Mouse (Mus musculus) MEL (cell line): Measurements from ENCODE around the gene Rnf145. TPM values are rescaled to one million over a fixed set of nuclear protein-coding genes. Genes with fewer than 3 reads are reported as not detected.

Experiments used
- DNase-seq: peaks from one replicate; pipeline ENCODE4 v3.0.0; 2011; ENCODE audit warnings: low read depth, low spot score
- H3K27ac ChIP-seq: 2 replicates; pipeline ENCODE4 v1.5.1; 2012; ENCODE audit warnings: low read depth, mild to moderate bottlenecking, control low read depth, low read length, moderate library complexity; ENCODE audit not compliant: control insufficient read depth
- H3K27me3 ChIP-seq, 2 experiments: fragments of 150-350 bp in 1 of 2; sonication (generic) in 1 of 2; 2 replicates each; pipeline ENCODE4 v1.6.1; 2012; ENCODE audit warnings: low read length in 2 of 2, mild to moderate bottlenecking in 2 of 2, improper control_type of control experiment in 1 of 2, moderate library complexity in 1 of 2; ENCODE audit not compliant: insufficient read depth in 2 of 2, control insufficient read depth in 1 of 2
- H3K36me3 ChIP-seq, 2 experiments: 2 replicates each; pipeline ENCODE4 v1.6.1; 2012 to 2014; ENCODE audit warnings: low read length in 2 of 2, improper control_type of control experiment in 1 of 2, inconsistent platforms in 1 of 2, mild to moderate bottlenecking in 1 of 2; ENCODE audit not compliant: insufficient read depth in 2 of 2, control insufficient read depth in 1 of 2
- H3K4me1 ChIP-seq, 2 experiments: fragments of 150-350 bp in 1 of 2; sonication (generic) in 1 of 2; 2 replicates each; pipeline ENCODE4 v1.6.1; 2012; ENCODE audit warnings: low read length in 2 of 2, improper control_type of control experiment in 1 of 2, mild to moderate bottlenecking in 1 of 2; ENCODE audit not compliant: insufficient read depth in 2 of 2, control insufficient read depth in 1 of 2
- H3K4me3 ChIP-seq, 2 experiments: fragments of 150-350 bp in 1 of 2; sonication (generic) in 1 of 2; 2 replicates each; pipeline ENCODE4 v1.5.1; 2012; ENCODE audit warnings: low read depth in 2 of 2, low read length in 2 of 2, mild to moderate bottlenecking in 2 of 2, moderate library complexity in 2 of 2, control low read depth in 1 of 2, improper control_type of control experiment in 1 of 2; ENCODE audit not compliant: control insufficient read depth in 1 of 2, insufficient read depth in 1 of 2
- H3K79me2 ChIP-seq: 2 replicates; pipeline ENCODE4 v1.6.1; 2012; ENCODE audit warnings: mild to moderate bottlenecking, low read length, moderate library complexity; ENCODE audit not compliant: control insufficient read depth, poor library complexity, insufficient read depth
- H3K9ac ChIP-seq: 2 replicates; pipeline ENCODE4 v1.6.1; 2012; ENCODE audit warnings: low read depth, mild to moderate bottlenecking, control low read depth, low read length, moderate library complexity; ENCODE audit not compliant: control insufficient read depth, poor library complexity, severe bottlenecking
- H3K9me3 ChIP-seq: fragments of 150-350 bp; sonication (generic); replicated peaks from 2 replicates; pipeline ENCODE4 v1.6.1; 2012; ENCODE audit warnings: mild to moderate bottlenecking, low read length, improper control_type of control experiment, moderate library complexity; ENCODE audit not compliant: insufficient read depth
- BHLHE40 ChIP-seq: IDR thresholded peaks from 2 replicates; pipeline ENCODE4 v1.6.1; 2012; ENCODE audit warnings: low read depth, mild to moderate bottlenecking, inconsistent platforms, low read length, improper control_type of control experiment, borderline replicate concordance
- CHD1 ChIP-seq: IDR thresholded peaks from 2 replicates; pipeline ENCODE4 v1.6.1; 2012; ENCODE audit warnings: low read depth, mild to moderate bottlenecking, inconsistent platforms, low read length, improper control_type of control experiment
- CHD2 ChIP-seq: IDR thresholded peaks from 2 replicates; pipeline ENCODE4 v1.6.1; 2011; ENCODE audit warnings: low read length, improper control_type of control experiment
- EP300 ChIP-seq, 2 experiments: IDR thresholded peaks; 2 replicates each; pipeline ENCODE4 v1.6.1; 2011; ENCODE audit warnings: improper control_type of control experiment in 2 of 2, low read length in 2 of 2, low read depth in 1 of 2, mild to moderate bottlenecking in 1 of 2
- ETS1 ChIP-seq: IDR thresholded peaks from 2 replicates; pipeline ENCODE4 v1.6.1; 2012; ENCODE audit warnings: low read depth, mild to moderate bottlenecking, inconsistent platforms, low read length, improper control_type of control experiment, moderate library complexity
- HCFC1 ChIP-seq: IDR thresholded peaks from 2 replicates; pipeline ENCODE4 v1.6.1; 2012; ENCODE audit warnings: low read depth, mild to moderate bottlenecking, inconsistent platforms, low read length, improper control_type of control experiment, moderate library complexity
- JUND ChIP-seq: IDR thresholded peaks from 2 replicates; pipeline ENCODE4 v1.6.1; 2011; ENCODE audit warnings: low read depth, mild to moderate bottlenecking, improper control_type of control experiment, low read length
- KAT2A ChIP-seq: conservative IDR thresholded peaks from 2 replicates; pipeline ENCODE4 v1.6.1; 2012; ENCODE audit warnings: low read depth, low read length, improper control_type of control experiment, inconsistent platforms
- MAFK ChIP-seq: IDR thresholded peaks from 2 replicates; pipeline ENCODE4 v1.6.1; 2011; ENCODE audit warnings: low read depth, mild to moderate bottlenecking, low read length, improper control_type of control experiment, borderline replicate concordance
- MAX ChIP-seq: IDR thresholded peaks from 2 replicates; pipeline ENCODE4 v1.6.1; 2011; ENCODE audit warnings: low read length, improper control_type of control experiment
- MAZ ChIP-seq: IDR thresholded peaks from 2 replicates; pipeline ENCODE4 v1.6.1; 2012; ENCODE audit warnings: low read depth, mild to moderate bottlenecking, inconsistent platforms, low read length, improper control_type of control experiment
- MXI1 ChIP-seq: IDR thresholded peaks from 2 replicates; pipeline ENCODE4 v1.6.1; 2011; ENCODE audit warnings: mild to moderate bottlenecking, low read depth, low read length, improper control_type of control experiment
- MYB ChIP-seq: IDR thresholded peaks from 2 replicates; pipeline ENCODE4 v1.6.1; 2011; ENCODE audit warnings: mild to moderate bottlenecking, low read depth, low read length, improper control_type of control experiment
- MYC ChIP-seq: IDR thresholded peaks from 2 replicates; pipeline ENCODE4 v1.6.1; 2011; ENCODE audit warnings: low read depth, mild to moderate bottlenecking, low read length, improper control_type of control experiment, moderate library complexity
- NELFE ChIP-seq: IDR thresholded peaks from 2 replicates; pipeline ENCODE4 v1.6.1; 2011; ENCODE audit warnings: low read depth, low read length, improper control_type of control experiment
- POLR2A ChIP-seq, 2 experiments: IDR thresholded peaks; 2 replicates each; pipeline ENCODE4 v1.6.1; 2011 to 2012; ENCODE audit warnings: low read length in 2 of 2, mild to moderate bottlenecking in 2 of 2, control low read depth in 1 of 2, improper control_type of control experiment in 1 of 2, low read depth in 1 of 2, moderate library complexity in 1 of 2; ENCODE audit not compliant: control insufficient read depth in 1 of 2, insufficient read depth in 1 of 2, poor library complexity in 1 of 2
- POLR2AphosphoS2 ChIP-seq: IDR thresholded peaks from 2 replicates; pipeline ENCODE4 v1.6.1; 2011; ENCODE audit warnings: low read length, improper control_type of control experiment
- RAD21 ChIP-seq: IDR thresholded peaks from 2 replicates; pipeline ENCODE4 v1.6.1; 2011; ENCODE audit warnings: mild to moderate bottlenecking, low read depth, low read length, improper control_type of control experiment
- RCOR1 ChIP-seq: IDR thresholded peaks from 2 replicates; pipeline ENCODE4 v1.6.1; 2012; ENCODE audit warnings: low read depth, mild to moderate bottlenecking, inconsistent platforms, low read length, improper control_type of control experiment
- SIN3A ChIP-seq: IDR thresholded peaks from 2 replicates; pipeline ENCODE4 v1.6.1; 2012; ENCODE audit warnings: low read length, improper control_type of control experiment, inconsistent platforms
- TAL1 ChIP-seq: IDR thresholded peaks from 2 replicates; pipeline ENCODE4 v1.6.1; 2012; ENCODE audit warnings: mild to moderate bottlenecking, inconsistent platforms, low read length, moderate library complexity, mixed read lengths
- TCF12 ChIP-seq: IDR thresholded peaks from 2 replicates; pipeline ENCODE4 v1.6.1; 2014; ENCODE audit warnings: low read depth, mild to moderate bottlenecking, inconsistent platforms, low read length, improper control_type of control experiment, moderate library complexity
- USF1 ChIP-seq: IDR thresholded peaks from 2 replicates; pipeline ENCODE4 v1.6.1; 2014; ENCODE audit warnings: low read depth, mild to moderate bottlenecking, inconsistent platforms, low read length, improper control_type of control experiment, moderate library complexity
- ZC3H11A ChIP-seq: IDR thresholded peaks from 2 replicates; pipeline ENCODE4 v1.6.1; 2012; ENCODE audit warnings: low read depth, mild to moderate bottlenecking, inconsistent platforms, low read length, improper control_type of control experiment
- ZKSCAN1 ChIP-seq: IDR thresholded peaks from 2 replicates; pipeline ENCODE4 v1.6.1; 2012; ENCODE audit warnings: low read depth, mild to moderate bottlenecking, inconsistent platforms, low read length, improper control_type of control experiment, moderate library complexity
- ZMIZ1 ChIP-seq: IDR thresholded peaks from 2 replicates; pipeline ENCODE4 v1.6.1; 2012; ENCODE audit warnings: low read depth, mild to moderate bottlenecking, inconsistent platforms, low read length, improper control_type of control experiment, moderate library complexity
- ZNF384 ChIP-seq: IDR thresholded peaks from 2 replicates; pipeline ENCODE4 v1.6.1; 2012; ENCODE audit warnings: low read depth, mild to moderate bottlenecking, inconsistent platforms, low read length, improper control_type of control experiment
- polyA plus RNA-seq, 2 experiments: library from polyadenylated mRNA; stranded (reverse) in 1 of 2; unstranded in 1 of 2; fragments of >175 nt in 1 of 2; fragments of >200 nt in 1 of 2; gene quantifications; 2 replicates each; pipeline versions ENCODE4 v1.2.1 to v1.2.4; 2012; ENCODE audit warnings: low replicate concordance in 2 of 2, low read depth in 1 of 2; ENCODE audit not compliant: insufficient read length in 2 of 2, insufficient read depth in 1 of 2, missing spikeins in 1 of 2
- total RNA-seq: library from RNA; depleted of rRNA; stranded (reverse); fragments of 300-350 nt; gene quantifications from 2 replicates; pipeline ENCODE4 v1.2.3, GENCODE M21; 2012

The Rnf145 gene
- total and polyA plus RNA-seq, 3 experiments, result 73.5 to 94.1 TPM; not detected in 1

DNA sequence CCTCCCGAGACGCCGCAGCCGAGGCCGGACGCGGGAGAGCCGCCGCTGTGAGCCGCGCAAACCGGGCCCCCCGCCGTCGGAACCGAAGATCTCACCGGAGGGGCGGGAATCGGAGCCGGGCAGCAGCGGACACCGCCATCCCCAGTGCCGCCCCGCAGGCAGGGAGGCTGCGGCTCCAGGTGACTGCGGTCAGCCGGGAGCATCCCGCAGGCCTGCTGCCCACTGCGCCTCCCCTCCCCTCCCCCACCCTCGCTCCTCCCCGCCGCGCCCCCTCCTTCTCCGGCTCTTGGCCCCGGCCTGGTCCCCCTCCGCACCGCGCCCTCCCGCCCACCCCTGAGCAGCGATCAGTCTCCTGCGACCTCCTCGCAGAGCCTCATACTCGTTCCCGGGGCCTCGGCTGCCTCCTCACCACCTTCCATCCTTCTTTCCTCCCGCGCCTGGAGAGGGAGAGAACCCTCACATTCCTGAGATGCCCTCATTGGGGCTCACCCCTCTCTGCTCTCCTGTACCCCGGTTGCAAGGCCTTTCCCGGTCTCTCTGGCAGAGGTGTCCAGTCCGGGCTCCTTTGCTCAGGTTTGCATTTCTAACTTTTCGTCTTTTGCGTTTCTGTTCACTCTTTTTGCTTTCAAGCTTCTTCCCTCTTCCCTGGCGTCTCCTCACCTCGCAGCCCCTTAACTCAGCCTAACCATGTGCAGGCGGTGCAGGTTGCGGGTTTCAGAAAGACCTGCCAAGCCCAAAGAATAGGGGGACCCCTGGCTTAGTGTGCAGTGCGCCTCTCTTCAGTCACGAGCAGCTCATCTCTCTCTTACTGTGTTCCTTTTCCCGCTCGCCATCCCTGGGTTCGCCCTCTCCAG, 559 bp downstream of the Rnf145 start:
- Histone ChIP-seq H3K36me3 (peaks cover 11 to 32% of the 10 kb centered on the region in 2 experiments), H3K9ac (peak overlapping the region; percentile 81), H3K79me2 (peaks cover 49% of the 10 kb centered on the region), H3K27me3 (no peaks in the 10 kb centered on the region), H3K9me3 (no peaks in the 10 kb centered on the region), H3K27ac (peak overlapping the region; percentile 96), H3K4me1 (peaks cover 10 to 24% of the 10 kb centered on the region in 2 experiments), H3K4me3 (peak overlapping the region; percentile 64 to 96)
- DNase-seq, result no peak
- TF ChIP-seq ZNF384 (no peak), MAZ (peak; percentile 82), ZMIZ1 (0 out of 2 replicates have a peak, but pooled peaks have one; percentile 1), NELFE (no peak), CHD1 (peak; percentile 32)

DNA sequence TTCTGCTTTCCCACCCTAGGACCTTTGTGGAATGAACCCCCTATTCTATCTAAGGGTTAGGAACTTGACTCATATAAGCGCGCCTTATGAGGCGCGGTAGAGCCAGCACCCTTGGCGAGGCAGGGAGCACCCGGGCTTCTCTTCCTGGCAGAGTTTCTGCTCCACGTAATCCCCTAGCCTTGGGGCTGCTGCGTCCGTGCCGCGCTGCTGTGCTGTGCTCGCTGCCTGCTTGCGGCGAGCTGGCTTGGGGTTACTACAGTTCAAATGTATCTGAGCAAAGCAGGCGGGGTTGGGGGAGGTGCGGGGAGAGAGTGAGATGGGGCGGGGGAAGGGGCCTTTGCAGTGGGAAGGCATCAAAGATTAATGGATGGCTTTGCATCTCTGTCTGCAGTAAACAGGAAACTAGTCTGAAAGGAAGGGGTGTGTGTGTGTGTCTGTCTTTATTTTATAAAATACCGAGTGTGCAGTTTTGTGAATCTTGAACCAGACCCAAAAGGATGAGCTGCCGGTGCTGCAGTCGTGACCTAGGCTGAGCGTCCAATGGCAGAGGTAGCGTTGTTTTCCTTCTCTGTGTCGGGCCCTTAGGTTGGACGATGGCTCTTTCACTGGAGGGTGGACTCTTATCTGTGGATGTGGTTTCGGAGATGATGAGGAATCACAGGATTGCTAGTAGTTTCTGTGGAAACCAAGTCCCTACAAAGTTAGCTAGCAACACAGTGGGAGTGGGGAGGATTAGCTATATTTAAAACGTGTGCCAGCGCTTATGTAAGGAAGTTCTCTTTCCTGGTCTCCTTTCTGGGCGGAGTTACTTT, 1.4 kb downstream of the Rnf145 start:
- H3K4me3 ChIP-seq, result peak overlapping the region; percentile 64 to 96
- H3K9me3 ChIP-seq, result no peaks in the 10 kb centered on the region
- peak overlapping the region; percentile 96 for H3K27ac ChIP-seq
- H3K4me1 ChIP-seq, result peaks cover 10 to 24% of the 10 kb centered on the region in 2 experiments
- H3K9ac ChIP-seq, result peak overlapping the region; percentile 81
- peaks cover 18 to 32% of the 10 kb centered on the region in 2 experiments for H3K36me3 ChIP-seq
- peak; percentile 94 for DNase-seq
- H3K27me3 ChIP-seq, result no peaks in the 10 kb centered on the region
- peaks cover 54% of the 10 kb centered on the region for H3K79me2 ChIP-seq
- TF ChIP-seq MAX (peak; percentile 78; the same call in 1 of the 2 replicates), ETS1 (peak; percentile 78), TCF12 (peak; percentile 67), MYB (no peak), ZNF384 (0 out of 2 replicates have a peak, but pooled peaks have one; percentile 42), KAT2A (no peak; the same call in 1 of the 2 replicates), MAFK (peak; percentile 46; the same call in 1 of the 2 replicates), ZMIZ1 (peak; percentile 85), CHD2 (peak; percentile 60; the same call in 1 of the 2 replicates), RAD21 (no peak), BHLHE40 (peak; percentile 64), MYC (peak; percentile 65; the same call in 1 of the 2 replicates), POLR2AphosphoS2 (peak; percentile 61), POLR2A (IDR thresholded peaks at IDR 0.05; ENCODE audit: control insufficient read depth in 1 of 2, insufficient read depth in 1 of 2, low read depth in 1 of 2, low read length in 2 of 2, poor library complexity in 1 of 2) (peak; percentile 72 to 83), MXI1 (peak; percentile 89), USF1 (0 out of 2 replicates have a peak, but pooled peaks have one; percentile 14), RCOR1 (0 out of 2 replicates have a peak, but pooled peaks have one; percentile 45), HCFC1 (peak; percentile 65; the same call in 1 of the 2 replicates), MAZ (peak; percentile 86), CHD1 (peak; percentile 85; the same call in 1 of the 2 replicates), NELFE (peak; percentile 71), SIN3A (peak; percentile 88), TAL1 (peak; percentile 23), EP300 (IDR thresholded peaks at IDR 0.05; ENCODE audit: low read depth in 1 of 2, low read length in 2 of 2) (peak; percentile 52 to 75), JUND (no peak), ZC3H11A (no peak), ZKSCAN1 (peak; percentile 26; the same call in 1 of the 2 replicates)
